Comparison of ENCODE assay signal across 16 mouse cellular contexts in the genomic region with DNA sequence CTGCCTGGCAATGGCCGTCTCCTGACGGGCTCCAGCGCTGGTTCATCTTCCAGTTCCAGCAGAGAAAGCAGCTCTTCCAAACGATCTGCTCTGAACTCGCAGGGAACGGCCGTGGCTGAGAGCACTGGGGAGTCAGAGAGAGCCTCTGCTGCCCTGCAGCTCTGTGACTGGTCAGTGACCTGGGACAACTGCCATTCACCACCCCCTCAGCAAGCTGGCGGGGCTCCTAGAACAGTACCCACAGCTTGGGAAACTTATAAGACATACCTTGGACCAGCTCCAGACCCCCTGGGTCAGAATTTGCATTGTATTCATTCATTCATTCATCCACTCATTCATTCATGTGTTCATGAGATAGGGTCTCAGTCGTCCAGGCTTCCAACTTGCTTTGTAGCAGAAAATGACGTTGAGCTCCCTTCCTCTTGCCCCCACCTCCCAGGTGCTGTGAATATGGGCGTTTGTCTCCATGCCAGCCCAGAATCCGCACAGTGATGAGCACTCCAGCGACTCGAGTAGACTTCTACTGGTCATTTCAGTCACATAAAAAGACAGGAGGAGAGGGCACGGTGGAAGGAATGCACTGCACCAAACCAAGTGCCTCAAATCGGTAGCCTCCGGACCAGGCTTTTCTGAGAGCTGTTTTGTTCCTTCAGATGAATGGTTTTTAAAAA. TPM values are rescaled to one million over a fixed set of nuclear protein-coding genes. Genes with fewer than 3 reads are reported as not detected.
DNase-seq lines count a peak whose midpoint lies in the region; ATAC-seq and TF ChIP-seq lines count a peak whose summit lies in the region.
"Had no signal": no experiment of that assay in that cellular context is flagged by ENCODE, and none has a peak within 500 bp of the region (broad histone marks: within the 10 kb centered on the region; RNA-seq: fewer than 3 reads in every experiment).

No protein-coding gene starts in this region.

- H3K27ac ChIP-seq in heart, postnatal 0 days (ENCODE audit: low read depth) = no peak overlapping the region
- peak overlapping the region; percentile 76 for H3K27ac ChIP-seq in hindbrain, embryonic 10.5 days
- H3K27ac ChIP-seq in intestine, embryonic 15.5 days = no peak overlapping the region
- H3K27ac ChIP-seq: liver, embryonic 13.5 days had no signal

- H3K4me3 ChIP-seq in heart, postnatal 0 days (ENCODE audit: low read depth, low read length) = no peak overlapping the region
- H3K4me3 ChIP-seq in hindbrain, embryonic 10.5 days = no peak overlapping the region
- H3K4me3 ChIP-seq in intestine, embryonic 15.5 days (replicated peaks) = no peak overlapping the region
- H3K4me3 ChIP-seq: heart, embryonic 15.5 days; liver, embryonic 13.5 days had no signal

- no peak for DNase-seq in heart, postnatal 0 days (ENCODE audit: low spot score)
- DNase-seq in heart, adult 8-10 months (ENCODE audit: low spot score) = no peak
- DNase-seq in Muller cell, postnatal 12 days (ENCODE audit: inconsistent ontology term) = peak; percentile 88
- DNase-seq in cerebellum, postnatal 10 days = peak; percentile 81 to 82
- DNase-seq in hindbrain, embryonic 10.5 days (ENCODE audit: low spot score) = no peak
- no peak for DNase-seq in embryo, embryonic 10.5 days (ENCODE audit: low spot score)
- DNase-seq: adrenal gland, adult 8-10 months; kidney, postnatal 25 days; liver, embryonic 13.5 days; right cerebral cortex, adult 18-20 months had no signal

- no peaks in the 10 kb centered on the region for H3K9me3 ChIP-seq in heart, postnatal 0 days (replicated peaks; ENCODE audit: control insufficient read depth, low read length)
- no peaks in the 10 kb centered on the region for H3K9me3 ChIP-seq in hindbrain, embryonic 10.5 days
- H3K9me3 ChIP-seq in intestine, embryonic 15.5 days = no peaks in the 10 kb centered on the region
- H3K9me3 ChIP-seq: heart, embryonic 15.5 days; liver, embryonic 13.5 days had no signal

- peaks cover 10% of the 10 kb centered on the region; the same call in 1 of the 2 replicates for H3K36me3 ChIP-seq in heart, postnatal 0 days (replicated peaks; ENCODE audit: control insufficient read depth, insufficient read depth, low read length)
- H3K36me3 ChIP-seq in hindbrain, embryonic 10.5 days = peaks cover 3% of the 10 kb centered on the region; the same call in 1 of the 2 replicates
- H3K36me3 ChIP-seq in intestine, embryonic 15.5 days = peaks cover 7% of the 10 kb centered on the region
- H3K36me3 ChIP-seq: heart, embryonic 15.5 days had no signal

- no peak for ATAC-seq in heart, postnatal 0 days (ENCODE audit: insufficient read depth, low read depth)
- no peak for ATAC-seq in intestine, embryonic 15.5 days
- ATAC-seq: Patski had no signal

- 0 out of 2 replicates have a peak overlapping the region, but pooled peaks have one; percentile 10 for H3K9ac ChIP-seq in heart, postnatal 0 days (replicated peaks; ENCODE audit: low read depth, low read length)
- H3K9ac ChIP-seq in intestine, embryonic 15.5 days = no peak overlapping the region
- H3K9ac ChIP-seq: heart, embryonic 15.5 days; liver, embryonic 13.5 days had no signal

- no peak for TF ChIP-seq CTCF in heart, postnatal 0 days (IDR thresholded peaks at IDR 0.05; ENCODE audit: low read depth)

- peaks cover 22% of the 10 kb centered on the region for H3K4me1 ChIP-seq in heart, postnatal 0 days (ENCODE audit: control insufficient read depth, insufficient read depth)
- peaks cover 29% of the 10 kb centered on the region for H3K4me1 ChIP-seq in hindbrain, embryonic 10.5 days (replicated peaks)
- no peaks in the 10 kb centered on the region for H3K4me1 ChIP-seq in intestine, embryonic 15.5 days (replicated peaks)

- H3K27me3 ChIP-seq in heart, postnatal 0 days (ENCODE audit: control insufficient read depth, insufficient read depth, low read length) = no peaks in the 10 kb centered on the region
- no peaks in the 10 kb centered on the region for H3K27me3 ChIP-seq in hindbrain, embryonic 10.5 days (ENCODE audit: insufficient read depth, poor library complexity, severe bottlenecking)
- no peaks in the 10 kb centered on the region for H3K27me3 ChIP-seq in intestine, embryonic 15.5 days (replicated peaks)
- H3K27me3 ChIP-seq: heart, embryonic 15.5 days; liver, embryonic 13.5 days; Patski had no signal

- H3K4me2 ChIP-seq in heart, postnatal 0 days (ENCODE audit: low read depth, low read length) = no peak overlapping the region
- H3K4me2 ChIP-seq in intestine, embryonic 15.5 days (replicated peaks) = no peak overlapping the region
- H3K4me2 ChIP-seq: heart, embryonic 15.5 days; liver, embryonic 13.5 days had no signal

- no peak for TF ChIP-seq EP300 in heart, postnatal 0 days (IDR thresholded peaks at IDR 0.05; ENCODE audit: low read depth)

- WGBS in heart, postnatal 0 days = 51% methylated on average over 17 of the region's 17 CpGs
- 76% methylated on average over 17 of the region's 17 CpGs for WGBS in hindbrain, embryonic 10.5 days
- 71% methylated on average over 17 of the region's 17 CpGs for WGBS in intestine, embryonic 15.5 days

RNA-seq across cellular contexts. Expression of gene E2f1, which starts 15.4 kb away (rescaled TPM):
- 8.4 and 11.0 TPM in 2 replicates for total RNA-seq in heart, postnatal 0 days (2014; rRNA removed; ENCODE audit: low replicate concordance)
- polyA plus RNA-seq in heart, postnatal 0 days (2015; fragmentation: Nextera tagmentation; extraction: Ambion mirVana) = 6.1 and 6.4 TPM in 2 replicates
- total RNA-seq in heart, adult 8-10 months (2022) = 1 to 10 TPM in 1 of 4 experiments, under 1 TPM in 3; 0.25 to 1.2 (median 0.47) TPM
- 41.4 and 43.8 TPM in 2 replicates for polyA plus RNA-seq in hindbrain, embryonic 10.5 days (2016; fragmentation: Nextera tagmentation; extraction: Ambion mirVana)
- polyA plus RNA-seq in intestine, embryonic 15.5 days (2015; fragmentation: Nextera tagmentation; extraction: Ambion mirVana) = 16.7 and 18.7 TPM in 2 replicates

RNA-seq across cellular contexts. Expression of gene Pxmp4, which starts 18.4 kb away (rescaled TPM):
- 29.4 and 97.5 TPM in 2 replicates for total RNA-seq in heart, postnatal 0 days (2014; rRNA removed; ENCODE audit: low replicate concordance)
- 40.0 and 42.7 TPM in 2 replicates for polyA plus RNA-seq in heart, postnatal 0 days (2015; fragmentation: Nextera tagmentation; extraction: Ambion mirVana)
- total RNA-seq in heart, adult 8-10 months (2022) = 10 to 100 TPM; 25.0 to 31.0 (median 27.2) TPM
- polyA plus RNA-seq in hindbrain, embryonic 10.5 days (2016; fragmentation: Nextera tagmentation; extraction: Ambion mirVana) = 14.5 and 16.9 TPM in 2 replicates
- polyA plus RNA-seq in intestine, embryonic 15.5 days (2015; fragmentation: Nextera tagmentation; extraction: Ambion mirVana) = 28.0 and 32.9 TPM in 2 replicates

RNA-seq across cellular contexts. Expression of gene Necab3, which starts 26.4 kb away (rescaled TPM):
- total RNA-seq in heart, postnatal 0 days (2014; rRNA removed; ENCODE audit: low replicate concordance) = 2.8 and 3.9 TPM in 2 replicates
- polyA plus RNA-seq in heart, postnatal 0 days (2015; fragmentation: Nextera tagmentation; extraction: Ambion mirVana) = 1.3 and 2.0 TPM in 2 replicates
- total RNA-seq in heart, adult 8-10 months (2022) = 1 to 10 TPM in 1 of 4 experiments, under 1 TPM in 3; 0.25 to 1.2 (median 0.60) TPM
- 9.8 and 16.0 TPM in 2 replicates for polyA plus RNA-seq in hindbrain, embryonic 10.5 days (2016; fragmentation: Nextera tagmentation; extraction: Ambion mirVana)
- polyA plus RNA-seq in intestine, embryonic 15.5 days (2015; fragmentation: Nextera tagmentation; extraction: Ambion mirVana) = 1.2 TPM in 2 replicates

RNA-seq across cellular contexts. Expression of gene Zfp341, which starts 28.0 kb away (rescaled TPM):
- 1.1 and 4.4 TPM in 2 replicates for total RNA-seq in heart, postnatal 0 days (2014; rRNA removed; ENCODE audit: low replicate concordance)
- polyA plus RNA-seq in heart, postnatal 0 days (2015; fragmentation: Nextera tagmentation; extraction: Ambion mirVana) = 0.40 and 0.54 TPM in 2 replicates
- 1 to 10 TPM; 2.4 to 4.3 (median 2.7) TPM for total RNA-seq in heart, adult 8-10 months (2022)
- polyA plus RNA-seq in hindbrain, embryonic 10.5 days (2016; fragmentation: Nextera tagmentation; extraction: Ambion mirVana) = 1.3 and 1.4 TPM in 2 replicates
- polyA plus RNA-seq in intestine, embryonic 15.5 days (2015; fragmentation: Nextera tagmentation; extraction: Ambion mirVana) = 0.69 and 1.0 TPM in 2 replicates

RNA-seq across cellular contexts. Expression of gene 4930519P11Rik, which starts 28.2 kb away (rescaled TPM):
- total RNA-seq in heart, postnatal 0 days (2014; rRNA removed; ENCODE audit: low replicate concordance) = not detected in 2 replicates
- not detected in 2 replicates for polyA plus RNA-seq in heart, postnatal 0 days (2015; fragmentation: Nextera tagmentation; extraction: Ambion mirVana)
- total RNA-seq in heart, adult 8-10 months (2022) = not detected
- 0.36 TPM in 1 of 2 replicates, not detected in the other for polyA plus RNA-seq in hindbrain, embryonic 10.5 days (2016; fragmentation: Nextera tagmentation; extraction: Ambion mirVana)
- not detected in 2 replicates for polyA plus RNA-seq in intestine, embryonic 15.5 days (2015; fragmentation: Nextera tagmentation; extraction: Ambion mirVana)
- total RNA-seq: gastrocnemius, adult 18-20 months; left cerebral cortex, adult 8-10 months had no signal
- polyA plus RNA-seq: heart, embryonic 15.5 days; intestine, embryonic 16.5 days; liver, embryonic 13.5 days had no signal

Comparison
In these comparisons a context has a peak if more than half of its experiments do, and no peak if none do; other contexts are left out.
1. DNase-seq: peak in Muller cell, postnatal 12 days (single experiment) and cerebellum, postnatal 10 days (2 of 2); none in heart, postnatal 0 days (single experiment), heart, adult 8-10 months (single experiment), hindbrain, embryonic 10.5 days (single experiment) and embryo, embryonic 10.5 days (single experiment).